Mouse (Mus musculus): ENCODE measurements around the gene Ppara.

Ppara gene

DNA sequence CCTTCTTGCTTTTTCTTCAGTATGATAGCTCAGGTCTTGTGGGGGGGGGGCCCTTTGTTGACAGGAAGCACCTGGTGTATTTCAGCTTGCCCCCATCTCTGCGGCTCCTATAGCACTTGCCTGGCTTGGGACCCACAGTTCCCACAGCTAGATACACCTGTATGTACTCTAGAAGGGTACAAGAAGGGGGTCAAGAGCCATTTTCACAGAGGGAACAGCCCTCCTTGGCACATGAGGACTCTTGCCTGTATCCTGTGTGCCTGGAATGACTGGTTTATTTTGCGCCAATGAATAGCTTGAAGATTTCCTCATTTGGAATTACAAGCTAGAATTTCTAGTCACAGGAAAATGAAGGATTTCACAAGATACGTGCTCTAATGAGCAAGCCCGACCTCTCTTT, 56.7 kb downstream of the Ppara start:
- in situ Hi-C loops (cut with MboI, MseI), result no loop called here

GRCm38 (mm10) chr15:85792819-85793218, 58.0 kb downstream of the Ppara start:
- in situ Hi-C loops (cut with MboI, MseI), result no loop called here

GRCm38 (mm10) chr15:85795516-85795915, 60.7 kb downstream of the Ppara start:
- in situ Hi-C loops (cut with MboI, MseI), result no loop called here

DNA sequence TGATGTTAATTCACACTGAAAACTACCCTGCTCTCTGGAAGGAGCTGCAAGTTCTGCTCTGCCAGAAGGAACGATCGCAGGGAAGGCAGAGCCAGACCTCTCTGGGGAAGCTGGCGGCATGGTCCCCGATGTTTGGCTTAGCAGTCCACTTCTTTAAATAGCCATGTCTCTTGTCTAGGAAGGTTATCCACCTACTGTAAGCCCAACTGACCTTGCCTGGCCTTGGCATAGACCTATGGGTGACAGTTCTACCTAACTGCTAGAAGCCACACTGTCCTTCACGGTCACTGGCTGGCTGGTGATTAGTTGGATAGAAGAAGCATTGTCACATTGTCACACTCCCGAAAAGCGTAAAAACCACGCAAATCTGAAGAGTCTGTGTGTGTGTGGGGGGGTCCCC, 63.9 kb downstream of the Ppara start:
- in situ Hi-C loops (cut with MboI, MseI), result no loop called here

DNA sequence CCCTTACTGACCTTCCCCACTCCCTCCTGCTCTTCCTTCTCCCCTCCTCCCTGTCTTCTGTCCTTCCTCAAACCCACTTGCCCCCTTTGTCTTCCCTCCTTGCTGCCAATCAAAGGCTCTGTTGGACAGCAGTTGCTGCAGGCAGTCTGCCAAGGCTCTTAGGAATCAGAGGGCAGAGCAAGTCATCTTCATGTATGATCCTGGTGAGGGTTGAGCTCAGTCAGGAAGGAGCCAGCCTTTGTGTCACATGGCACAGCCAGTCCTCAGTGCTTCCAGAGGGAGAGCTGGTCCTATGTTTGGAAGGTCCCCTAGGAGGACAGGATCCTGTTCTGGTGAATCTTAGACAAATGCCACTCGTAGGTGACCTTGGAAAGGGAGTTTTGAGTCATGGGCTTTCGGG, 68.1 kb downstream of the Ppara start:
- in situ Hi-C loops (cut with MboI, MseI), result no loop called here

DNA sequence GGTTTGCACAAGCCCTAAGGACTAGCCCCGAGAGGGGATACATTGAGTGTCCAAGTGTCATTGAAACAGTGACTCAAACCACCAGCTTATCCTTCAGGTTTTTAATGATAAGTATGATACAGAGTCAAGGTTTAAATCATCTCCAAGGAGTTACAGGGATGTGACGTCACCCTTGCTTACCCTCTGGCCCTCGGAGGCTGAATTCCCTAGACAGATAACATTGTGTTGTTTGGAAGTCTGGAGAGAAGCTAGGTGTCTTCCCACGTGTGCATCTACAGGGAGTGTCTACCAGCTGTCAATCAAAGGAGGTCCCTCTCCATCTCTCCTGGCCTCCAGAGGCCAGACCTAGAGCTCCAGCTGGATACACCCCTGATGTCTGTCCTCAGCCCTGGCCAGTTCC, 72.1 kb downstream of the Ppara start:
- in situ Hi-C loops (cut with MboI, MseI), result no loop called here

DNA sequence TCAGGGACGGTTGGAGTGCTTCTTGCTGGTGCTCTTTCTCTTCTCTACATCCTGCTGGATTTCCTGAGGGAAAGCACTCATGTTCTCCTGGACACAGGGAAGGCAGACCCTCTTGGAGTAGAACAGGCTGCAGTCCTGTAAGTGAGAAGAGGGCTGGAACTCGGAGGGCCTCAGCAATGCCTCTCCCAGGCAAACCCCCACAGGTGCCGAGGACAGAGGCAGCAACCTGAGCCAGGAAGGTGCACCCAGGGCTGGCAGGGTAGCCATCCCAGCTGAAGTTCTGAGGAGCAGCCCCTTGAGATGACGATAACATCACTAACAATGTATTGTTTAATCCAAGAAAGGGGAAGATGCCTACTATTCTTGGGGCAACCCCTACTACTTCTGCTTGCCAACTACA, 72.6 kb downstream of the Ppara start:
- in situ Hi-C loops (cut with MboI, MseI), result no loop called here

GRCm38 (mm10) chr15:85808031-85808430, 73.2 kb downstream of the Ppara start:
- in situ Hi-C loops (cut with MboI, MseI), result no loop called here

DNA sequence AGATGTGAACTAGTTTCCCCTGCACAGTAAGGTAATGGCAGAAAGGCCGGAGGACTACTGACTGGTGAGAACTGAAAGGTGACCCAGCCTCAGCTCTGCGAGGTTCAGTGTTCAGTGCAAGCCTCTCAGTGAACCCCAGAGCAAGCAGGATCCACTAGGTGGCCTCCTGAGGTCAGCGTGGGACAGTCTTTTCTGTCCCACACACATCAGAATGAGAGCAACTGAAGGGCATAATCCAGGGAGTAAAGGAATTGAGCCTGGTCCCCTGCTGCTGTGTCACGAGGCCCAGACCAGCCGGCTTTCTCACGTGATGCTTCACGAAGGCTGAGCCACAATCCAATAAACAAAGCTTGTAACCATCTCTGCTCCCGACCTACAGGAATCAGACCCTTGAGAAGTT, 73.7 kb downstream of the Ppara start:
- in situ Hi-C loops (cut with MboI, MseI), result no loop called here

GRCm38 (mm10) chr15:85809091-85809490, 74.3 kb downstream of the Ppara start:
- in situ Hi-C loops (cut with MboI, MseI), result no loop called here

- in situ Hi-C loops (cut with MboI, MseI), result loop anchor here (5.0 kb wide), 1 partner anchor 93 kb away; no protein-coding TSS in a partner anchor
Measured at GRCm38 (mm10) chr15:85810462-85810805, 75.7 kb downstream of the Ppara start.

DNA sequence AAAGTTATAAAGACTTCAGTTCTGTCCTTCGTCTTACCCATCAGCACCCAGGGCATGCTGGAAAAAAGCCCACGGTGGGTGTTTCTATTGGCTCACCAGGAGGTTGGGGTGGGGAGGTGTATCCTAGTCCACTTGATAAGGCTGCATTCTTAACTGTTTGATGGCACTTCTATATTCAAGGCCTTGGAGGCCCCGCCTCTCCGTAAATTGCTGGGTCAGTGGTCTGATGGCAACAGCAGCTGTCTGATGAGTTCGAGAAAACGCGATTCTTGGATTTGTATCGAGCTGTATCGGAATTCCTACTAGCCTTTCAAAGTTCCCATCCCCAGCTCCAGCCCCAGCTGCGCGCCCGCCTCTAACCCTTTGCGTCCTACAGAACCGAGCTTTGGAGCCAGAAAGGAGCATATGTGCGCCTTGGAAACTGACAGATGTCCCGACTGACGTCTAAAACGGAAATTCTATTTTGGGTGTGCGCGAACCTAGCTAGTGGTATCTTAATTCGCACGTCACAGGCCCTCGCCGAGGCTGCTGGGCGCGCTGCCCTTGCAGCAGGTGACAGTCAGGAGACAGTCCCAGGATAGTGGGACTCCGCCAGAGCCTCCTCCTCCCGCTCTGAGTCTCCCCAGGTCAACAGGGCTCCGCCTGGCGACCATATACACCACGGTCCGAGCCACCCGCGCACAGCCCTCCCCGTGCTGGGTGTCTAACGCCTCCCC, 76.2 kb downstream of the Ppara start:
- in situ Hi-C loops (cut with MboI, MseI), result loop anchor here (5.0 kb wide), 1 partner anchor 94 kb away; no protein-coding TSS in a partner anchor

DNA sequence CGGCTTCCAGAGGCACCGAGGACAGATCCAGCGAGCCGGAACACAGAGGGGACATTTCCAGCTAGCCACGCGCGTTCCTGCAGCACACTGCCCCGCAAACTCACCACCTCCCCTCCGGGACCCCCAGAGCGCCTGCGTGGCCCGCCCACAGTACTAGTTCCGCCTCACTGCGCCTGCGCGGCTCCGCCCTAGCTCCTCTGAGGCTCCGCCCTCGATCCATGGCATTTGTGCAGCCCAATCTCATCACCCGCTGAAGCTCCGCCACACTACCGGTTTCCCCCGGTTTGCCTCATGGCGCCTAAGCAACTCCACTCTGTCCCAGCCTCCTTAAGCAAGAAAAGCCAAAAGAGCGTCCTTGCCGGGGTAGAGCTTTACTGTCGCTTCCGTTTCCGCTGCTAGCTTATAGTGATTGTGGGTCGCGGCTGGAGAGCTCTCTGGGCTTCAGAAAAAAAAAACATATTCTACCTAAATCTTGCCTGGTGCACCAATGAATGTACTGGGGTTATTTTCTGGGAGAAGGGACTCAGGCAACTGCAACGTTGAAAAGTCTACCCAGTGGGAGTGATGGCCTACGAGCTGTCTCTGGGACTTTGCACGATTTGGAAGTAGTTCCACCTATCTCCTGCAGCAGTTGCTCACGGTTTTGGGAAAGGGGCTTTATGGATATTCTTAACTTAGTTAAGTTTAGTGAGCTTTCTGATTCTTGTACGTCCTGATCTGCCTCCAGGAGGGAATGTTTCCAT, 76.9 kb downstream of the Ppara start, which contains the start of gene Cdpf1:
Gene Cdpf1 (minus strand): TSS at position 163 of the 743 bp plus-strand sequence.
- in situ Hi-C loops (cut with MboI, MseI), result loop anchor here (5.0 kb wide), 1 partner anchor 94 kb away; no protein-coding TSS in a partner anchor

DNA sequence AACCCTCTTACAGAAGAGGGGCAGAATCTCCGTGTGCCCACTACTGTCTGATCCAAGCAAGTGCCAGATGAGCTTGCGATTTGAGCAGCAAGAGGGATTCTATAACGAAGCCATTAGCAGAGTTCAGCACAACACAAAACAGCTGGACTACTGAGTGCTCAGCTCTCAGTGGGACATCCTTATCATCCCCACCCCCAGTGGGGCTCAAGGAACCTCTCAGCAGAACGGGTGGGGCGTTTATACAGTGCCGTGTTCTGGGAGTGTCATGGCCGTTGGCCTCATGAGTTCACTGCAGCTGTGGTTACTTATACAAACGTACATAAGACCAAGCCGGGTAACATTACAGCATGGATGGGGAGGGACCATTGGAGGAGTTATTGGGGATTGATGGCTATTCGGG, 78.6 kb downstream of the Ppara start:
- in situ Hi-C loops (cut with MboI, MseI), result loop anchor here (5.0 kb wide), 1 partner anchor 96 kb away; no protein-coding TSS in a partner anchor

GRCm38 (mm10) chr15:85821203-85822010, 86.6 kb downstream of the Ppara start, which contains the start of gene Pkdrej:
Pkdrej (minus strand) TSS chr15:85821734.
- in situ Hi-C loops (cut with MboI, MseI), result no loop called here

GRCm38 (mm10) chr15:85822011-85822359, 87.2 kb downstream of the Ppara start:
- in situ Hi-C loops (cut with MboI, MseI), result no loop called here

GRCm38 (mm10) chr15:85826676-85827075, 91.9 kb downstream of the Ppara start:
- in situ Hi-C loops (cut with MboI, MseI), result no loop called here

DNA sequence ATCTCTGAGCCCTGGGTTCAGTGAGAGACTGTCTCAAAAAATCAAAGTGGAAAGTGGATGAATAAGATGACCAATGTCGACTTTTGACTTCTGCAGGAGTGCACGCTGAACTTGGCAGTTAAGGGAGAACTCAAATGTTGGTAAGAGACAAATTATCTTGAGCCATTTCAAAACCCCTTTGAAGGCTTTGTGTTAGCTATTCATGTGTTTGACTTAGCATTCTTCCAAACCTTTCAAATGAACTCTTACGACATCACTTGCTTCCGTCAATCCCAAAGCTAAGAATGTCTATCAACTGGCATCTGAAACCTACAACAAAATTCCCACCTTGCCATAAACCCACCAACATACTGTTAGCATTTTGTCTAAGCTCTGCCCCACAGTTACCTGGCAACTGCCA, 93.3 kb downstream of the Ppara start:
- in situ Hi-C loops (cut with MboI, MseI), result no loop called here

GRCm38 (mm10) chr15:85829470-85829869, 94.7 kb downstream of the Ppara start:
- in situ Hi-C loops (cut with MboI, MseI), result no loop called here

GRCm38 (mm10) chr15:85831954-85832590, 97.3 kb downstream of the Ppara start, which contains the start of gene Ttc38:
Ttc38 (plus strand) TSS chr15:85832306.
- in situ Hi-C loops (cut with MboI, MseI), result no loop called here

DNA sequence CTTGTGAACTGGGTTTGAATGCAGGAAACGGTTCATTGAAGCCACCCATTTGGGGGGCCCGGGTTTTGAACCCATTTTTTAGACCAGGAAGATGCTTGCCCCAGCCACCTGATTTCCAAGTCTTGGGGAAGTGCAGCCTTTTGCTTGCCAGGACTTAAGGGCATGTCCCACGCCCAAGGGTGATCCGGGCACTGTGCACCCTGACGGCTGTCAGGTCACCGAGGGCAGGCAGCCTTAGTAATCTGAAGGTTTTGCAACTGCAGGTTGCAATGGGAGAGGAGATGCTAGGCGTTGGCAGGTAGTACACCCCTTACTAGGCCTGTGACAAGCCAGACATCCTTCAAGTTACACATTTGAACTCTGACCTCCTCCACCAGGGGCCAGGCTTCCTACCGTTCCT, 97.8 kb downstream of the Ppara start:
- in situ Hi-C loops (cut with MboI, MseI), result no loop called here

GRCm38 (mm10) chr15:85835335-85835734, 100.6 kb downstream of the Ppara start:
- in situ Hi-C loops (cut with MboI, MseI), result no loop called here

All from T-helper 2 cell (primary cell).